Mouse (Mus musculus) left cerebral cortex, postnatal 14 days (tissue): ENCODE measurements around the gene Hmga1b. TPM values are rescaled to one million over a fixed set of nuclear protein-coding genes. Genes with fewer than 3 reads are reported as not detected.
"Not testable (repeated sequence)": the region's sequence is repeated elsewhere in the genome, so short reads cannot be mapped to it uniquely, and the experiment has no call there.

Experiments used
- DNase-seq, 2 experiments: peaks; one replicate each; pipeline ENCODE4 v3.0.0; 2021 to 2022; ENCODE audit warnings: low spot score in 2 of 2, mixed read lengths in 1 of 2
- intact Hi-C: fragments of 180-260 bp; cut with DNase I; formaldehyde crosslinking; loops from one replicate; pipeline ENCODE4 v1.15.1; 2025
- total RNA-seq, 2 experiments: library from RNA; stranded (reverse); gene quantifications; 2 replicates each; pipeline ENCODE4 v1.2.3; 2021

The Hmga1b gene
- total RNA-seq, 2 experiments from 2014 or later, result 25.9 to 30.1 TPM

GRCm38 (mm10) chr11:120775774-120776469 lies 13.3 kb downstream of the Hmga1b start:
- intact Hi-C loops, result loop anchor here (1.0 to 10.0 kb wide), 4 partner anchors 56 to 261 kb away; no protein-coding TSS in a partner anchor
- peak; percentile 93 to 97 for DNase-seq

- DNase-seq, result no peak
- intact Hi-C loops, result loop anchor here (5.0 to 10.0 kb wide), 3 partner anchors 122 to 262 kb away; no protein-coding TSS in a partner anchor
These were observed 14.5 kb downstream of the Hmga1b start for GRCm38 (mm10) chr11:120777123-120777522.

GRCm38 (mm10) chr11:120779876-120780275 lies 17.3 kb downstream of the Hmga1b start:
- DNase-seq, result no peak
- intact Hi-C loops, result loop anchor here (5.0 to 10.0 kb wide), 3 partner anchors 125 to 265 kb away; no protein-coding TSS in a partner anchor

- not testable (repeated sequence) for DNase-seq
These were observed 18.8 kb downstream of the Hmga1b start for GRCm38 (mm10) chr11:120781361-120781760.

GRCm38 (mm10) chr11:120783426-120784063 lies 21.0 kb downstream of the Hmga1b start:
- no peak for DNase-seq
- intact Hi-C loops, result no loop called here

More at GRCm38 (mm10) chr11:120781361-120781760, 18.8 kb downstream of the Hmga1b start:
- intact Hi-C loops, result not testable (repeated sequence)

GRCm38 (mm10) chr11:120784064-120784791 lies 21.6 kb downstream of the Hmga1b start, which contains the start of the genes Rfng and Gps1:
Rfng (minus strand) TSS chr11:120784207.
Gps1 (plus strand) TSS chr11:120784272.
- peak; percentile 64 to 82 for DNase-seq
- intact Hi-C loops, result no loop called here

GRCm38 (mm10) chr11:120785145-120785544 lies 22.6 kb downstream of the Hmga1b start:
- intact Hi-C loops, result no loop called here

GRCm38 (mm10) chr11:120788460-120788859 lies 25.9 kb downstream of the Hmga1b start:
- intact Hi-C loops, DNase-seq: not testable (repeated sequence)

More at GRCm38 (mm10) chr11:120785145-120785544, 22.6 kb downstream of the Hmga1b start:
- no peak for DNase-seq

- no peak for DNase-seq
These were observed 26.8 kb downstream of the Hmga1b start for GRCm38 (mm10) chr11:120789355-120789754.

GRCm38 (mm10) chr11:120789810-120790209 lies 27.2 kb downstream of the Hmga1b start:
- DNase-seq, result no peak
- intact Hi-C loops, result no loop called here

More at GRCm38 (mm10) chr11:120789355-120789754, 26.8 kb downstream of the Hmga1b start:
- intact Hi-C loops, result no loop called here

GRCm38 (mm10) chr11:120792652-120793051 lies 30.1 kb downstream of the Hmga1b start:
- no peak for DNase-seq
- intact Hi-C loops, result no loop called here

- intact Hi-C loops, result no loop called here
- peak; percentile 96 to 99 for DNase-seq
These were observed 33.4 kb downstream of the Hmga1b start, which contains the start of gene Dus1l for GRCm38 (mm10) chr11:120795756-120796613. Dus1l (minus strand) TSS chr11:120796403.

GRCm38 (mm10) chr11:120796614-120796946 lies 34.0 kb downstream of the Hmga1b start:
- intact Hi-C loops, result no loop called here
- no peak for DNase-seq

GRCm38 (mm10) chr11:120798244-120798643 lies 35.6 kb downstream of the Hmga1b start:
- DNase-seq, result no peak
- intact Hi-C loops, result no loop called here

GRCm38 (mm10) chr11:120799316-120799890 lies 36.8 kb downstream of the Hmga1b start:
- intact Hi-C loops, result no loop called here
- no peak for DNase-seq

- DNase-seq, result peak; percentile 87 to 90
- intact Hi-C loops, result loop anchor here (1.0 kb wide), 1 partner anchor 80 kb away; no protein-coding TSS in a partner anchor
These were observed 37.7 kb downstream of the Hmga1b start for GRCm38 (mm10) chr11:120800061-120800904.

GRCm38 (mm10) chr11:120804274-120804673 lies 41.7 kb downstream of the Hmga1b start:
- DNase-seq, result no peak
- intact Hi-C loops, result no loop called here

- intact Hi-C loops, result no loop called here
- DNase-seq, result no peak
These were observed 42.2 kb downstream of the Hmga1b start for GRCm38 (mm10) chr11:120804769-120805168.
